Mouse (Mus musculus) megakaryocyte-erythroid progenitor cell, adult 5-6 weeks (primary cell): Measurements from ENCODE around the gene Gm3182. TPM values are rescaled to one million over a fixed set of nuclear protein-coding genes. Genes with fewer than 3 reads are reported as not detected.
"Not testable (repeated sequence)": the region's sequence is repeated elsewhere in the genome, so short reads cannot be mapped to it uniquely, and the experiment has no call there.

Experiments
- ATAC-seq: replicated peaks from 2 replicates; pipeline ENCODE4 v1.8.0; 2016; ENCODE audit warnings: mild to moderate bottlenecking, inconsistent platforms; ENCODE audit not compliant: severe bottlenecking, poor library complexity, low FRiP score, low TSS enrichment
- total RNA-seq, 2 experiments: library from RNA; stranded (forward) in 1 of 2; stranded (reverse) in 1 of 2; fragments of 200-1000, 215-1000 nt in 1 of 2; fragments of >200 nt in 1 of 2; fragmentation: Nextera tagmentation in 1 of 2; gene quantifications; 2 replicates each; pipeline ENCODE4 v1.2.3; 2014 to 2017

The Gm3182 gene
- not detected in 2 replicates for total RNA-seq (2014; fragmentation: Nextera tagmentation)
- not detected in 2 replicates for total RNA-seq (2017)

DNA sequence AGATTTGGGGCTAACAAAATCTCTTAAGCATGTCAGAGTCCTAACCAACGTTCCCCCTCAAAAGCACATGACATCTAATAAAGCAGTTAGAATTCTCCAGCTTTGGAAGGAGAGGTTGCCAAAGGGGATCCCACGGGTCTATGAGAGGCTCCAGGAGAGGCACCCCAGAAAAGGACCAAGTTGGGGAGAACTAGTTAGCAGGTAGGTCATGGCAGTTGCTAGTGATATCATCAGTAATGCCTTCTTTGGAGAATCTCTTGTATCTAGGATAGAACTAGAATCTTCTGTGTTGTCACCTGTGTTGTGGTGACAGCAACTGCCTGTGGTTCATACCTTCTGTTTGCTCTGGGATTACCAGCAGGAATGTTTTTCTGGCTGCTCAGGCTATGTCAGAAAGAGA, at the start of gene Gm3182:
Gene Gm3182, plus strand, starts transcription at position 301 of the 400 bp plus-strand sequence.
- not testable (repeated sequence) for ATAC-seq

DNA sequence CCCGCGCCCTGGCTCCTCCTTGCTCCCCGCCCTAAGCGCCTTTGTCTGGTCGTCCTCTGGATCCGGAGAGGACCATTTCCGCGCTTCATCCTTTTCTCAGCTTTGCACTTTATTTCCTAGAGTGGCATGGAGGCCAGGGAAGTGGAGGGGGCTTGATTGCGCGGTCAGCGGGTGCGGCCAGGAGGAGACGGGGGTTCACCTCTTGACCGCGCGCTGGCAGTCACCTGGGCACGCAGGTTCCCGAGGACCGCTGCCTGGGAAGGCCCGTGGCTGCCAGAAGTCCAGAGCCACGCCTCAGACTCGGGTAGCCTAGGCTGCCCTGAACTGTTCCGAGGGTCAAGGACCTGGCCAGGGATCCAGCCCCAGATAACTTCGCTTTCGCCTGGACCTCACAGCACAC, 17.9 kb downstream of the Gm3182 start:
- ATAC-seq = not testable (repeated sequence)

Other genes with a start within 250 kb of the Gm3182 start
- not detected in 2 replicates for gene Gm3138, start 232.1 kb upstream of the Gm3182 start, total RNA-seq (2014; fragmentation: Nextera tagmentation)
- gene Gm3138, start 232.1 kb upstream of the Gm3182 start, total RNA-seq (2017) = not detected in 2 replicates
- not detected in 2 replicates for gene Gm3149, start 164.5 kb upstream of the Gm3182 start, total RNA-seq (2014; fragmentation: Nextera tagmentation)
- gene Gm3149, start 164.5 kb upstream of the Gm3182 start, total RNA-seq (2017) = not detected in 2 replicates
- gene 2610042L04Rik, start 147.0 kb upstream of the Gm3182 start, total RNA-seq (2014; fragmentation: Nextera tagmentation) = not detected in 2 replicates
- not detected in 2 replicates for gene 2610042L04Rik, start 147.0 kb upstream of the Gm3182 start, total RNA-seq (2017)
- gene Gm3159, start 84.2 kb upstream of the Gm3182 start, total RNA-seq (2014; fragmentation: Nextera tagmentation) = not detected in 2 replicates
- gene Gm3159, start 84.2 kb upstream of the Gm3182 start, total RNA-seq (2017) = not detected in 2 replicates
- gene Gm3164, start 66.3 kb upstream of the Gm3182 start, total RNA-seq (2014; fragmentation: Nextera tagmentation) = not detected in 2 replicates
- not detected in 2 replicates for gene Gm3164, start 66.3 kb upstream of the Gm3182 start, total RNA-seq (2017)
- gene Gm3173, start 50.8 kb upstream of the Gm3182 start, total RNA-seq (2014; fragmentation: Nextera tagmentation) = not detected in 2 replicates
- gene Gm3173, start 50.8 kb upstream of the Gm3182 start, total RNA-seq (2017) = not detected in 2 replicates
- not detected in 2 replicates for gene Gm3047, start 73.7 kb downstream of the Gm3182 start, total RNA-seq (2014; fragmentation: Nextera tagmentation)
- gene Gm3047, start 73.7 kb downstream of the Gm3182 start, total RNA-seq (2017) = not detected in 2 replicates
- gene Gm8159, start 150.6 kb downstream of the Gm3182 start, total RNA-seq (2014; fragmentation: Nextera tagmentation) = not detected in 2 replicates
- gene Gm8159, start 150.6 kb downstream of the Gm3182 start, total RNA-seq (2017) = not detected in 2 replicates
- gene Gm3239, start 182.4 kb downstream of the Gm3182 start, total RNA-seq (2014; fragmentation: Nextera tagmentation) = not detected in 2 replicates
- not detected in 2 replicates for gene Gm3239, start 182.4 kb downstream of the Gm3182 start, total RNA-seq (2017)
- gene Gm7876, start 227.5 kb downstream of the Gm3182 start, total RNA-seq (2014; fragmentation: Nextera tagmentation) = not detected in 2 replicates
- not detected in 2 replicates for gene Gm7876, start 227.5 kb downstream of the Gm3182 start, total RNA-seq (2017)
- gene Gm3252, start 245.0 kb downstream of the Gm3182 start, total RNA-seq (2014; fragmentation: Nextera tagmentation) = not detected in 2 replicates
- not detected in 2 replicates for gene Gm3252, start 245.0 kb downstream of the Gm3182 start, total RNA-seq (2017)